Mouse (Mus musculus) urinary bladder, adult 2 months (tissue): ENCODE measurements at regions not wholly inside any gene's neighbourhood (a gene's known extent, or its start where the extent isn't known, plus 50 kb on each side); places are given as distances from the start of the nearest gene placed in this dataset.
"Not testable (repeated sequence)": the region's sequence is repeated elsewhere in the genome, so short reads cannot be mapped to it uniquely, and the experiment has no call there.

Source experiments
- DNase-seq: peaks from one replicate; pipeline ENCODE4 v3.0.0; 2022; ENCODE audit warnings: low spot score

DNA sequence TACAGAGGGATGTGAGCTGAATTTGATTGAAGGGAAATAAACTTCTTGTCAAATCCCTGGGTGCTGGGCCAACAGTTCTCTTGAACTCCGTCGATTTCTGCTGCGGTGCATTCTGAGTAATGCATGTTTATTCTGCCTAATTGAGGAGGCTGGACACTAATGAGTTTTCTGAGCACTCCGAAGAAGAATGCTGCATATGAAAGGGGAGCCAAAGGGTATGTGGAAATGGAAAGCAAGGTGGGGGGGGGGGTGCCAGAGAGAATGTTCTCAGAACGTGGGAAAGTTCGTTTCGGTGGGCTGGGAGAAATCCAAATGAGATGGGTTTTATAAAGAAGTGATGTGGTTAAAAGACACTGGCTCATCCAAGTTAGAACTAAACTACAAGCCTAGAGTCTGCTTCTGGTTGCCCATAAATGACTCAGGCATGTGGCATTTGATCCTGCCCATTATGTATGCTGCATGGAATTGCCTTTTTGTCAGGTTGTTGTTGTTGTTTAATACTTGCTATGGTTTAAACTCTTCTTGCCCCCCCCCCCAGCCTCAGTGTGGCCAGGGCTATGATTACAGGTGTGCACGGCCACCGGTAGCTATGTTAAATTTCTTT lies 455.7 kb upstream of the Smim15 start:
- no peak for DNase-seq

DNA sequence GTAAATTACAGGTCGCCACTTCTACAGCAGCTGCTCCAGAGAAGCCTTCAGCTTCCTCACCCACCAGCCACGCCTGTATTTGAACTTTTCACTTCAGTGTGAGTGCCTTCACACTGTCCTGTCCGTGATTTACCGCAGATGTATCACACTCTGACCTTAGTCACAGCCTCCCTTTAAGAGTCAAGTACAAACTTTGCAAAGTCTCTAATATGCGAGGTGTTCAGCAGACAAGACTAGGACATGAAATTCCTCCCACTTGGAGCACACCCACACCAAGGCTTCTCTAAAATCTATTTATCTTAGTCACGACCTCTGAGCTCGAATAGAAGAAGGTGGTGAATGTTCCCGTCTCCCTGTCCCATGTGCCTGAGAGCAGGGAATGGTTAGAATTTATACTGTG lies 456.6 kb upstream of the Smim15 start:
- no peak for DNase-seq

DNA sequence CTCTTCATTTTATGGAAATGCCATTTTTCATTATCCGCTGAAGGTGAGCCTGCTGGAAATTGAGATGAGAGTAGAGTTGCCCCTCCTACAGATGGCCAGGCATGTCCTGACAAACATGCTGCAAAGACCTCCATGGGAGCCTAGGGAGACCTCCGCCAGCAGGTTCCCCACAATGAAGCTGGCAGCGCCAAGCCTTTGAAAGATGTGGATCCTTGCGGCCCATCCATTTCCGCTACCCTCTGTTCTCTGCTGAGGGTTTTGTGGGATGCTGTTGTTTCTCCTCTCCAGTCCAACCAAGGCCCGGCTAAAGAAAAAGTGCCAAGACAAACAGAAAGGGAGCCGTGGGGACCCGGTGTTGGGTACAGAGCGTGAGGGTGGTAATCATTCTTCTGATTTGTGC lies 458.3 kb upstream of the Smim15 start:
- DNase-seq, result no peak

DNA sequence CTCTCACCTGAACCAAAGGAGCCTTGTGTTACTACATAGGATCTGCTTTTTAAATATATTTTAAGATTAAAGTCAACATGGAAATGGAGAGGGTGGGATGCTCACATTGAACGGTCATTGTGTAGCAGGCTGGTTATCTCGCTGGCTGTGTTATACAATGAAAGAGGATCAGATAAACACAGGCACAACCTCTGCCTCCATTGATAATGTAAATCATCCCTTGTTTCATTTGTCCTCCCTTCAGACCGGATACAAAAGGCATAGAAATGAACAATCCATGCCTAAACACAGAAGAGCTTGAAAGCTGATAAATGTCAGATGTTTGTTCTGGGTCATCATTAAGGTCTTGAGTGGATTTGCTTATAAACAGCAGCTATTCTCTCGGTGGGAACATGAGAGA lies 458.9 kb upstream of the Smim15 start:
- no peak for DNase-seq

DNA sequence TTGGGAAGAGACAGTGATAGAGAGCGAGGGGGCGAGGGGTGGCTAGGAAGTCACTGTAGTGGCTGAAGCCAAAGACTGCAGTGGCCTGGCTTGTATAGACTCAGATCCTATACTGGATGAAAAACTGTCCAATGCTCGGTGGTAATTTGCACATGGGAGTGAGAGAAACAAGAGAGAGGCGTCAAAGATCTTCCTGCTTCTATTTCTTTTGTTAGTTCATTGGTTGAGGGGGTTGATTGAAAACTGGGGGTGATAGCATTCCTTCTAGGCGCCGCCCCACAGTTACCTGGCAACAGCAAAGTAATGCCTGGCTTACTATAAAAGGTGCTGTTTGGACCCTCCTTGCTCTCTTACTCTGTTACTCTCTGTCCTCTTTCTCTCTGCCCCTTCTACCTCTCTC lies 465.3 kb upstream of the Smim15 start:
- DNase-seq, result no peak

DNA sequence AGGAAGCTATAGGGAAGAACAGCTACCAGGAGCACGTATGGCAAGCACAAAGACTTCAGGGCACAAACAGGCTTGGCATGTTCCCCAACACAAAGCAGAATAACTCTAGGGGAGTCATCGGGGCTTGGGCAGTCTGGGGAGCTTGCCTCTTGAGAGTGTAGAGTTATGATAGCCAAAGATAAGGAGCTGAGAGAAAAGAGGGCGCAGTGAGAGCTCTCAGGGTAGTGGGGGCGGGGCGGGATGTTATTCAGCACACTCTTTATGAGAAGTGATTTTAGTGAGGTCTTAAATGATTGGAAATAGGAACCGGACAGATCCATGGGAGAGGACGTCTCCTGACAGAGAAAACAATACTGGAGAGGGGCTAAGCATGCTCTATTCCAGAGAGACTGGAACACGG lies 466.4 kb upstream of the Smim15 start:
- DNase-seq, result no peak

DNA sequence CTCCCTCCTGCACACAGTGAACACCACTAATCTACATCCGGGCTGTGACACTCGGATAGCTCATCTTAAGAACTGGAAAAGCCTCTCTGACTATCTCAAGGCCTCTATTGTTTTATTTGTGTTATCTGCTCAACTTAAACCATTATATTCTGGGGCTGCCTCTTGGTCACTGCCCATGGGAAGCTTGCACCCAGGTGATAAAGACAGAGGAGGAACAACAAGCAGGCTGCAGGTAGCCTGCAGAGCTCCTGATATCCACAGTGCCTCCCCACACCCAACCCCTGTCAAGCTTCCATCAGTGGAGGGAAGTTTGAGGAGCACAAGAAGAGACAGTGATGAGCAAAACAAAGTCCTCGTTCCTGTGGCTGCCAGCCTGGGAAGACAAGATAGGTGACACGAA lies 467.0 kb upstream of the Smim15 start:
- no peak for DNase-seq

DNA sequence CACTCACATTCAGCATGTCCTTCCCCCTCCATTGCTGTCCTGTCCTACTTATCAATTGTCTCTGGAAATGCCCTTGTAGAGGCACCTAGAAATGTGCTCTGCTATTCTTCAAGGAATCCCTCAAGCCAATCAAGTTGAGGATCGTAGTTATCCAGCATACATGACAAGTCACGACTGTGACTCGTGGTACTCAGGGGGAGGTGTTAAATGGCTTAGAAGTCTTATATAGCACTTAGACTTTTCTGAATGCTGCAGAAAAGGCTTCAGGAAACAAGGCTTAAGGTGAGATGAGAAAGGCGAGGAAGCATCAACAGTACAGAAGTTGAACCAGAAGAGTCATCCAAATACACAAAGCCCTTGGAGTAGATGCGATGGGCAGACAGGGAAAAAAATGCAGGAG lies 467.5 kb upstream of the Smim15 start:
- no peak for DNase-seq

DNA sequence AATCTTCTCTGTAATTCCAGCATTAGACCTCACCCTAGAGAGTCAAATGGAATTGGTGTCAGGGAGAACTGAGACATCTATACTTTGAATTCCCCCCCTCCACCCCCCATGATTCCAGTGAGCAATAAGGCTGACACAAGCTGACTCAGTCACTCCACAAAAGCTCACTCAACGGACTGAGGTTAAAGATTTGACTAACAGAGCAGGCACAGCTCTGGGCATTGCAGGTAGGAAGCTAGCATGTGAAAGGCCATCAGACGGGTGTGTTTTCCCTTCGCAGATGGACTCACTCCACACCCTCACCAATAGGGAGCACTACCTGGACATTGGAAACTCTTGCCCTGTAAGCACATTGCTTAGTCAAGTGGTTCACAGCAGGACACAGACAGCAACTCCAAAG lies 469.2 kb upstream of the Smim15 start:
- no peak for DNase-seq

DNA sequence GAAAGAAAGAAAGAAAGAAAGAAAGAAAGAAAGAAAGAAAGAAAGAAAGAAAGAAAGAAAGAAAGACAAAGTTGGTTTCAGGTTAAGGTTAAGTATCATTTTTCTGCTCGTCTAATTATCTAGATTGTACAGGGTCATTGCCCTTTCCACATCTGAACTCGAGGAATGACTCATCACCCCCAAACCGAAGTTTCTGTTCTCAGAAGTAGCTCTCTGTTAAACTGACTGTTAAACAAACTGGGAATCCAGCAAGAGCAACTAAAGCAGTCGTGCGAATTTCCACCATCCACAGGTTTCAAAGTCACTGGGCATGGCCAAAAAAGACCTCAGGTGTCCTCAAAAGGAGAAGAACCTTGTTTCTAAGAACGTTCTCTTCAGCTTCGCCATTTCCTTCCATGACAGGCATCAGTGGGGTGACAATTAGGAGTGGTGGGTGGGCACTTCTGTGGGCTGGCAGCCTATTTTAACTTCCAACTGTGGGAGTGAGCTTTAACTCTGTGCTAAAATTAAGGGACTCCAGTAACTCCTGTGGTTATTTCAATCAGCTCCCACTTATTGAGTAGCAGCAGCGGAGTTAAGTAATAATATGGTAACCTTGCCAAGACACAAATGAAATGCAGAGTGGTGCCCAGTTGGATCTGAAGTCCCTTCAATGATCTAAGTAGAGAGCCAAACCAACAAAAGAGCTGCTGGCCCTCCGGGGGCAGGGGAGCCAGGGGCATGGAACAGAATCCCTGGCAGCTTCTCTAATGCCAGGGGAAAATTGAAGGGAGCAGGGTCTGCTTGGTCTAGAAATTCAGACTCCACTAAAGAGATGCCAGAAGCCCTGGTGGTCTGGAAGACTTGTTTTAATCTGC lies 470.5 kb upstream of the Smim15 start:
- no peak for DNase-seq

DNA sequence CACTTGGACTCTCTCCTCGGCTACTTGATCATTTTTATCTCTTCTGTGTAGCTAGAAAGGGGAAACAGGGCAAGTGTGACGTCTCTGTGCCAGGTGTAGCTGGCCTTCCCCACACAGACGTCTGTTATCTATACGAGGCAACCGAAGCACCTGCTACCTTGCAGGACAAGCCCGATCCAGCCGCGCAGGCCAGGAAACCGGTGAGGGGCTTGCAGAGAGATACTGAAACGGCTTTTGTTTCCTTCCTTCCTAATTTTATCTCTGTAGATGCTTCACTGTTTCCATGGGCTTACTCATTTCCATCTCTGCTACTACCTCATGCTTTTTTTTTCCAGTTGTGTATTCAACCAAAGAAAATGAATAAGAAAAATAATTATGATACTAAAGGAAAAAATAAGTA lies 472.7 kb upstream of the Smim15 start:
- DNase-seq, result no peak

DNA sequence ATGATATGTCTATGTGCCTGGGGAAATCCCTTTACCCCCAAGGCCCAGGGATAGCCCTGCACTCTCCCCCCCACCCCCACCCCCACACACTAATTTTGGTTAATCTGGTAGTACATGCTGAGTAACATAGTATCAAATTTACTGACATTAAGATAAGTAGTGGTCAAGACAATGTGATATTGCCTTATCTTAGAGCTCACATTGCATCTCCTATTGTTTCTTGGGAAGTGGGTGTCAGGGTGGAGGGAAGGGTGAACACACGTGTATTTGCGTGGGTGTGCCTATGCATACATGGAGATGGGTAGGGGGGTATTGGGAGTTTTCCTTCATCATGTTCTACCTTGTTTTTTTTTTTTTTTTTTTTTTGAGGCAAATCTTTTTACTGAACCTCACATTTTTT lies 474.8 kb upstream of the Smim15 start:
- DNase-seq, result no peak

DNA sequence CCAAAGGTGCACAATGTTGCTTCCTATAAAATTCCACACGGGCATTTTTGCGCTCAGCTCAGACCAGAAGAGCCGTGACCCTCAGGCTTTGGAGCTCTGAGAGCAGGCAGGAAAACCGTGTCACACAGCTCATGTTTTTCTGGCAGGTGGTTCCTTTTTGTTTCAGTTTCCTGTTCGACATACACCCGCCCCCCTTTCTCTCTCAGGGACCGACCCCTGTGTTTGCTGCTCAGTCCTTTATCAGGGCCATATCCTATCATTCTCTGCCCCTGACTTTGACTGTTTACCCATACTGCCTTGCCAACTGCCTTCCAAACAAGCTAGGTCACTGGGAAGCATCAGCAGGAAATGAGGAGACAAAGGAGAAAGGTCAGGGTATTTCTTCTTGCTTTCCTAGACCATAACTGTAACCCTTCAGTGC lies 475.5 kb upstream of the Smim15 start:
- no peak for DNase-seq

DNA sequence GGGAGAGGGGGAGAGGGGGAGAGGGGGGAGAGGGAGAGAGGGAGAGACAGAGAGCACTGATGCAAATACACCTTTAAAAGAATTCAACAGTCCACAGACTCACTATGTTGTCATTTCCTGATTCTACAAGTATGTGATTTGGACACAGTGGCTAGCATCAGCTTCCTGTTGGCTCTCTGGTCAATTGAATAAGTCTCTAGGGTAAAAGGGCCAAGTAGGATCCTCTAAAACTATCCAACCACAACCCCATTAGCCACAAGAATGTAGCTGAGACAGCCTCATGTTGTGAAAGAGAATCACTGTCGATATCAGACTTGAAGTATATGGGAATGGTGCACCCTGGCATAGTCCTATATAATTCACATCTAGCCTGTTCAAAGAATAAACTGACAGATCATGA lies 481.8 kb upstream of the Smim15 start:
- no peak for DNase-seq

DNA sequence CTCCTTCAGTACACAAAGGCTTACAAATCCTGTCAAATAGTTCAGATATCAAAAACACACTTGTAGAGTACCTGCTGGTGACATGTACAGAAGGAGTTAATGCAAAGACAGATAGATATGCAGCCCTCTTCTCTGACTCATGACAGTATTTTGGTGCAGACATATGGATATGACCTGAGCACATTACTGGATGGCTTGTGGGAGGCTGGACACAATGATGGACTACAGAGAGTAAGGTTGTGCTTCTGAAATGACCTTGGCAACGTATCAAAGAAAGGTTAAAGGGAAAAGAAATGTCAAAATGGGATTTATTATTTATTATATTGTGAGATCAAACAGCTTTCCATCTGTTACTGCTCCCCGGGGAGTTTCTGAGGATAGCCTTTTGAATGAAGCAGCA lies 482.7 kb upstream of the Smim15 start:
- no peak for DNase-seq

DNA sequence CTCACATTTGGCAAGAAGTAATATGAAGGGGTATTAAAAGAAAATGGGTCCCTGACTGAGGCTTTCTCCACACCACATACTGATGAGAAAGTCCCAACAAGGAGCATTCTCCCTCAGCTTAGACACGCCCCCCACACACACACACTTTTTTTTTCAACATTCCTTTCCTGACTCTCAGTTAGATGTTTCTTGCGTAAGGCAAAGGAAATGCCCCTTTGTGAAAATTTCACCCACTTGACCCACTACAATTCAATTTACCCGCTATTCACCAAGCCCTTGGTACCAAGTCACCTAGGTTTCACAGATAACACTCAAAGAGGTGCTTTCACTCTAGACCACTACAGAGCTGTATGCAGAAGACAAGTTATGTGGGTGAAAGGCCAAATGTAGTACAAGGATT lies 488.3 kb upstream of the Smim15 start:
- no peak for DNase-seq

DNA sequence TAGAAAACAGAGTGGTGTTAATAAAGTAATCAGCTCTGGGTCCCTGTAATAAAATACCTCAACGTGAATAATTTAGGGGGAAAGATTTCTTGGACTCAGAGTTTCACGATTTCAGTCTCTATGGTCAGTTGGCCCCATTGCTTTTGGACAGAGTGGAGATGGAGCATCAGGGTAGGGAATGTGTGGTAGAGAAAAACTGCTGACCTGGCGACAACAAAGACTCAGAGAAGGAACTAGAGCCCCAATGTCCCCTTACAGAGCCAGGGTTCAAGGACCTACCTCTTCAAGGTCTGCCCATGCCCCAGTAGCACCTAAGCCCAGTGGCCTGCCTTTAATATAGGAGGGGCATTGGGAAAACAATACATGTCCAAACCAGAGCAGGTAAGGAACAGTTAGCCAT lies 490.2 kb upstream of the Smim15 start:
- DNase-seq, result no peak

DNA sequence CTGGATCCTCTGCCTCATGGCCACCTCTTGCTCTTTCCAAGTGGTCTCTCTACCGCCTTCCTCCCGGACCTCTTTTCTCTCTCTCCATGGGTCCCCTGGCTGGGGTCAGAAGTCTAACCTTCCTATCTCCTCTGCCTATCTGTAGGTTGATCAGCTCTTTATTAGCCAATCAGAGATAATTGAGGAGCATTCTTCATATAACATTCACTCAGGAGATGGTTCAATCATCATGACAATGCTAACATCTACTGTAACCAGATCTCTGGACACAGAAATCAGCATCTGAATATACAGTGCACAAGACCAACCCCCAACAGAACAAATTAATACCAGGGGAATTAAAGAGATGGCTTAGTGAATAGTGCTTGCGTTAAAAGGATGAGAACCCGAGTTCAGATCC lies 492.1 kb upstream of the Smim15 start:
- DNase-seq, result no peak

DNA sequence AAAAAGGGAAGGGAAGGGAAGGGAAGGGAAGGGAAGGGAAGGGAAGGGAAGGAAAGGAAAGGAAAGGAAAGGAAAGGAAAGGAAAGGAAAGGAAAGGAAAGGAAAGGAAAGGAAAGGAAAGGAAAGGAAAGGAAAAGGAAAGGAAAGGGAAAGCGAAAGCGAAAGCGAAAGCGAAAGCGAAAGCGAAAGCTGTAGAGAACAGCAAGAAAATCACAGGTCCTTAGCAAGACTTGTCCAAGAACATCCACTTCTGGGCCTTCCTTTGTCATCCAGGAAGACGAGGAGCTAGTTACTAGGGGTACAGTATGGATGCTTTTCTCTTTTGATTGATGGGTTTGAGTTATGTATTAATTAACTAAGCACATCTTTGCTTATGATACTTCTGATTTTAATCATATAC lies 494.3 kb upstream of the Smim15 start:
- not testable (repeated sequence) for DNase-seq

DNA sequence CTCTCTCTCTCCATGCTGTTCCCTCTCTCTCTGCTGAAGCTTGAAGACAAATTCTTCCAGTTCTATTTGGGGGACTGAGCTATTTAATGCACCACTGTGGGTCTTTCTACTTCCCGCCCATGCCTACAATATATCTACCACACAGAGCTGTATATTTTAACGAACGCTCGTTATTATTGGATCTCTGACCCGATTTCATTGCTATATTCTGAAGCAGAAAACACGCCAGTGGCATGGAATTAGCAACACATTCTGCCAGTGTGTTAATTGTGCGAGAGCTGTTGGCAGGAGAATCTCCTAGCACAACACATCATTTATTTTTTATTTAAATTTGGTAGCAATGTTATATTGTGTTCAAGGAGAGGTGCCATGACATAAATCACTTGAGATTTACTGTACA lies 497.2 kb upstream of the Smim15 start:
- DNase-seq, result no peak

DNA sequence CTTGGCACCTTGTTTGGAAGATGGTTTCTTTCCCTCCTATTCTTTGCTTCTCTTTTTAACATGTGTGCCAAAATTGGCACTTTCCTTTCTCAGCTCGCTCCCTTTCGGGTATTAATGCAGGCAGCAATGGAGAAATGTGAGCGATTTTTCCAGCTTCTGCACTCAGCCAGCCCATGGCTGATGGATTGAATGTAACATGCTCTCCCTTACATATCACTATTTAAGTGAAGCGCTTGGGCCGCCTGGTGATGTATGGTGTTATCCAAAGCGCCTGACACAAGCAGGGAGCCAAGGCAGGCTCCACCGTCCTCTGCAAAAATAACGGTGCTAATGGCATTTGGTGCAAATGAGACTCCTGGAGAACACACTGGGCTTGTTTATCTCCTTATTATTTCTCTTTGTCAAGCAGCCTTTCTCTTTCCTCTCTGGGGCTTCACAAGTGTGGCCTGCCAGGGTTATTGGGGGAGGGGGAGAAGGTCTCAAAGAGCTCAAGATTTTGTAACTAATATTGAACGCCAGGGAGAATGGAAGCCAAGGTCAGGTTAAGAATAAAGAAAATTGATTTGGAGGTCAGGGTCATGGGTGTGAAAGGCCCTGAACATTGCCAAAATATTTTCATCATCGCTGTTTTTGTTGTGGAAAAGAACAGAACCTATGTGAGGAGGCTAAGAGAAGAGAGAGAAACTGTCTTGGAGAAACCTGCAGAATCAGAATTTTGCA lies 497.9 kb upstream of the Smim15 start:
- DNase-seq, result no peak

DNA sequence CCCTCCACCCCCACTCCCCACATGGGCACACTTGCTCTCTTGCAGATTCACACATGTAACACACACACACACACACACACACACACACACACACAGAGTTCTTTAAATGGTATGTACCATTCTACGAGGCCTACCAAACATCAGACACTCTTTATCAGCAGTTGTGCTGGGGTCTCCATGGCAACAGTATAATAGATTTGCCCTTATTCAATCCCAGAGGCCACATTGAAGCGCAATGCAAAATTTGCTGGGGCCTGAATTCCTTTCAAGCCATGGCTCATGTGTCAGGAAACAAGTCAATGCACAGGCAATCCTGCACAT lies 502.7 kb upstream of the Smim15 start:
- DNase-seq, result no peak
